Mouse (Mus musculus): ENCODE measurements at regions not wholly inside any gene's neighbourhood (a gene's known extent, or its start where the extent isn't known, plus 50 kb on each side); places are given as distances from the start of the nearest gene placed in this dataset.

DNA sequence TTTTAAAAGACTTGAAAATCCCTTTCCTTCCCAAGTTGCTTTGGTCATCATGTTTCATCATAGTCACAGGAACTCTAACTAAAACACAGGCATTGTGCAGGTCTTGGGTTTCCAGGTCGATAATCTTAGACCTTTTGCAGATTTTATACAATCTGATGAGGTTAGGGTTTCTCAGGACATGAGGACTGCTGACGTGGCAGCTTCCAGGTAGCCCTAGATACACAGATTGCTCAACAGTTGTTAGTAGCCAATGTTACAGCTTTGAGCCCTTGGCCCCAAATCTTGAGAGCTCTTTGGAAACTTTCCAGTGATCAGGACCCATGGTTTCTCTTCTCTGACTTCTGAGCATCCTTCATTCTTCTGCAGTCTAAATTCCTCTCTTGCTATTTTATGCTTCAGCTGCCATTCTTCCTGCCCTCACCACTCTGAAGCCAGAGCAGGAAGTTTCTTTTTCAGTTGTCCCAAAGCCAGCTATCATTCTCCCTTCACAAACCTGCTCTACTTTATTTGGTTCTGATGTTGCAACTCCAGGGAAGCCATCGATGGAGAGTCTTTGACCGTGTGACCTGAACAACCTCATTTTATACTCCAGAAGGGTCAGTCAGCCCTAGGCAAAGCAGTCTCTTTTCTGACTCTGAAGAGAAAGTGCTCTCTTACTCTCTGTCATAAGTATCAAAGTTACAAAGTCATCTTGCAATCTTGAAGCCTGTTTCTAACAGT, 71.3 kb upstream of the A1bg start:
- TF ChIP-seq CTCF (IDR thresholded peaks at IDR 0.05; ENCODE audit: extremely low read depth, insufficient read depth, low read length) = no peak
- TF ChIP-seq POLR2A (IDR thresholded peaks at IDR 0.05; ENCODE audit: extremely low read depth, insufficient read depth, low read length) = no peak
- H3K4me3 ChIP-seq (ENCODE audit: insufficient read depth, low read length) = no peak overlapping the region
- no peaks in the 10 kb centered on the region for H3K4me1 ChIP-seq (ENCODE audit: control insufficient read depth, insufficient read depth, low read length)
- no peak overlapping the region for H3K27ac ChIP-seq (ENCODE audit: insufficient read depth, low read length)

GRCm38 (mm10) chr15:60993394-60993793, 70.6 kb upstream of the A1bg start:
- Histone ChIP-seq H3K27ac (ENCODE audit: insufficient read depth, low read length) (no peak overlapping the region), H3K4me3 (ENCODE audit: insufficient read depth, low read length) (no peak overlapping the region), H3K4me1 (ENCODE audit: control insufficient read depth, insufficient read depth, low read length) (no peaks in the 10 kb centered on the region)
- no peak for TF ChIP-seq CTCF (IDR thresholded peaks at IDR 0.05; ENCODE audit: extremely low read depth, insufficient read depth, low read length)

DNA sequence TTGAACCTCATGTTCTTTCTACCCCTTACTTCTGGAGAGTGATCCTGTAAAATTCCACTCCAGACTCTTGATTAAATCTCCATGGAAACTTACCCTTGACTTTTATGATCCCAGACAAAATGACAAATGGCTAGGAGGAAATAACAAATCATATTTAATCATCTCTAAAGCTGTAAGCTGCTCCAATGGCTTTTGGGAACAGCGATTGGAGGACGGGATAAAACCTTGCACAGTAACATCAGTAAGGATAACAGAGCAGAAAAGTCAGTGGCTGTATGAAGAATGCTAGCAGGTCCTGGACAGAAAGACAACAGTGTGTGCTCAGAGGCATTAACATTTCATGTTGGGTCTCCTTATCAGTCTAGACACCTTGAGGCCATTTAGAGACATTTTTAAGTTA, 59.8 kb upstream of the A1bg start:
- Histone ChIP-seq H3K4me1 (ENCODE audit: control insufficient read depth, insufficient read depth, low read length) (no peaks in the 10 kb centered on the region), H3K27ac (ENCODE audit: insufficient read depth, low read length) (no peak overlapping the region)
- TF ChIP-seq CTCF (IDR thresholded peaks at IDR 0.05; ENCODE audit: extremely low read depth, insufficient read depth, low read length) (no peak), POLR2A (IDR thresholded peaks at IDR 0.05; ENCODE audit: extremely low read depth, insufficient read depth, low read length) (no peak)

More for the DNA sequence above, 59.8 kb upstream of the A1bg start:
- no peak overlapping the region for H3K4me3 ChIP-seq (ENCODE audit: insufficient read depth, low read length)
